ENCODE assay signal across 12 mouse cellular contexts in genomic region chr6:72378510-72379234, GRCm38 (mm10). TPM values are rescaled to one million over a fixed set of nuclear protein-coding genes. Genes with fewer than 3 reads are reported as not detected.
DNase-seq lines count a peak whose midpoint lies in the region; ATAC-seq and TF ChIP-seq lines count a peak whose summit lies in the region.
"Had no signal": no experiment of that assay in that cellular context is flagged by ENCODE, and none has a peak within 500 bp of the region (broad histone marks: within the 10 kb centered on the region; RNA-seq: fewer than 3 reads in every experiment).

No protein-coding gene starts in this region.

- H3K27ac ChIP-seq in heart, embryonic 11.5 days (ENCODE audit: low read depth, low read length) = no peak overlapping the region
- no peak overlapping the region for H3K27ac ChIP-seq in layer of hippocampus, adult 2 months
- H3K27ac ChIP-seq in MEL (ENCODE audit: control insufficient read depth, low read depth, low read length) = peak overlapping the region; percentile 90
- H3K27ac ChIP-seq in liver, embryonic 13.5 days = peak overlapping the region; percentile 94
- H3K27ac ChIP-seq: macrophage had no signal

- H3K9me3 ChIP-seq in heart, embryonic 11.5 days (replicated peaks; ENCODE audit: control insufficient read depth, low read length) = no peaks in the 10 kb centered on the region
- H3K9me3 ChIP-seq in MEL (replicated peaks; ENCODE audit: insufficient read depth, low read length) = no peaks in the 10 kb centered on the region
- no peaks in the 10 kb centered on the region for H3K9me3 ChIP-seq in liver, embryonic 13.5 days (replicated peaks)

- no peak for DNase-seq in heart, postnatal 25 days (ENCODE audit: low spot score)
- DNase-seq in layer of hippocampus, adult 2 months (ENCODE audit: low spot score in 2 of 2) = no peak
- DNase-seq in layer of hippocampus, postnatal 25 days (ENCODE audit: extremely low spot score in 1 of 2, low spot score in 1 of 2) = no peak
- peak; percentile 55 for DNase-seq in MEL (ENCODE audit: low read depth, low spot score)
- DNase-seq in liver, embryonic 13.5 days = no peak
- no peak for DNase-seq in left cerebral cortex, postnatal 14 days (ENCODE audit: low spot score in 2 of 2)
- no peak for DNase-seq in thymus, postnatal 14 days
- DNase-seq: cerebellum, adult 2 months; right cerebral cortex, adult 18-20 months had no signal

- intact Hi-C loops in heart, postnatal 25 days (cut with DNase I) = no loop called here
- intact Hi-C loops in left cerebral cortex, postnatal 14 days (cut with DNase I) = no loop called here

- TF ChIP-seq POLR2A in MEL (IDR thresholded peaks at IDR 0.05; ENCODE audit: control insufficient read depth in 1 of 2, insufficient read depth in 1 of 2, low read depth in 1 of 2, low read length in 2 of 2, poor library complexity in 1 of 2) = no peak; a peak in 1 of 4 replicates

- no peak overlapping the region for H3K9ac ChIP-seq in heart, embryonic 11.5 days (ENCODE audit: low read depth, low read length)
- peak overlapping the region; percentile 83 for H3K9ac ChIP-seq in MEL (ENCODE audit: control insufficient read depth, low read depth, low read length, poor library complexity, severe bottlenecking)
- H3K9ac ChIP-seq in liver, embryonic 13.5 days = peak overlapping the region; percentile 90

- H3K27me3 ChIP-seq in heart, embryonic 11.5 days (ENCODE audit: control insufficient read depth, insufficient read depth, low read length) = no peaks in the 10 kb centered on the region
- H3K27me3 ChIP-seq in MEL (ENCODE audit: control insufficient read depth in 1 of 2, insufficient read depth in 2 of 2, low read length in 2 of 2) = no peaks in the 10 kb centered on the region
- H3K27me3 ChIP-seq in liver, embryonic 13.5 days = no peaks in the 10 kb centered on the region

- no peak for TF ChIP-seq EP300 in MEL (IDR thresholded peaks at IDR 0.05; ENCODE audit: low read depth in 1 of 2, low read length in 2 of 2)

- H3K36me3 ChIP-seq in heart, embryonic 11.5 days (ENCODE audit: control insufficient read depth, insufficient read depth, low read length) = no peaks in the 10 kb centered on the region
- H3K36me3 ChIP-seq in MEL (ENCODE audit: control insufficient read depth in 1 of 2, insufficient read depth in 2 of 2, low read length in 2 of 2) = peaks cover 12 to 56% of the 10 kb centered on the region in 2 experiments
- H3K36me3 ChIP-seq in liver, embryonic 13.5 days = no peaks in the 10 kb centered on the region; the same call in 1 of the 2 replicates

- no peak overlapping the region; the same call in 1 of the 2 replicates for H3K4me3 ChIP-seq in heart, embryonic 11.5 days (ENCODE audit: low read depth, low read length)
- H3K4me3 ChIP-seq in layer of hippocampus, adult 2 months = no peak overlapping the region
- peak overlapping the region; percentile 82 to 97 for H3K4me3 ChIP-seq in MEL (ENCODE audit: control insufficient read depth in 1 of 2, insufficient read depth in 1 of 2, low read depth in 2 of 2, low read length in 2 of 2)
- peak overlapping the region; percentile 82 for H3K4me3 ChIP-seq in liver, embryonic 13.5 days (replicated peaks)

- WGBS in heart, embryonic 11.5 days (ENCODE audit: insufficient replicate concordance) = 82% methylated on average over 8 of the region's 8 CpGs
- WGBS in liver, embryonic 13.5 days (ENCODE audit: insufficient replicate concordance) = 52% methylated on average over 8 of the region's 8 CpGs

- ATAC-seq in heart, embryonic 11.5 days (replicated peaks; ENCODE audit: insufficient number of reproducible peaks, low FRiP score, low TSS enrichment) = no peak
- no peak for ATAC-seq in liver, embryonic 13.5 days (ENCODE audit: low read depth)
- ATAC-seq: midbrain, embryonic 16.5 days had no signal

- no peak for TF ChIP-seq RAD21 in MEL (IDR thresholded peaks at IDR 0.05; ENCODE audit: low read depth, low read length)

- H3K79me2 ChIP-seq in MEL (ENCODE audit: control insufficient read depth, insufficient read depth, low read length, poor library complexity) = peaks cover 80% of the 10 kb centered on the region

- TF ChIP-seq CTCF in layer of hippocampus, adult 2 months (conservative IDR thresholded peaks at IDR 0.05) = peak; percentile 11
- TF ChIP-seq CTCF in MEL (IDR thresholded peaks at IDR 0.05 in 2 of 3, conservative IDR thresholded peaks at IDR 0.05 in 1 of 3; ENCODE audit: control insufficient read depth in 1 of 3, insufficient read depth in 1 of 3, low read depth in 2 of 3, low read length in 3 of 3, poor library complexity in 1 of 3, severe bottlenecking in 1 of 3) = no peak

- H3K4me2 ChIP-seq in heart, embryonic 11.5 days = peak overlapping the region; percentile 75; the same call in 1 of the 2 replicates
- peak overlapping the region; percentile 84 for H3K4me2 ChIP-seq in liver, embryonic 13.5 days

- peaks cover 6% of the 10 kb centered on the region for H3K4me1 ChIP-seq in heart, embryonic 11.5 days (ENCODE audit: control insufficient read depth, insufficient read depth, low read length)
- peaks cover 22 to 51% of the 10 kb centered on the region in 2 experiments for H3K4me1 ChIP-seq in MEL (ENCODE audit: control insufficient read depth in 1 of 2, insufficient read depth in 2 of 2, low read length in 2 of 2)
- H3K4me1 ChIP-seq in liver, embryonic 13.5 days (replicated peaks) = peaks cover 92% of the 10 kb centered on the region

TF ChIP-seq in MEL, 35 proteins besides CTCF, POLR2A, EP300 and RAD21 (continues in another document):
- TF ChIP-seq CHD1 (IDR thresholded peaks at IDR 0.05; ENCODE audit: low read depth, low read length) = peak; percentile 92
- TF ChIP-seq MXI1 (IDR thresholded peaks at IDR 0.05; ENCODE audit: low read depth, low read length) = peak; percentile 77; the same call in 1 of the 2 replicates
- no peak for TF ChIP-seq ZC3H11A (IDR thresholded peaks at IDR 0.05; ENCODE audit: low read depth, low read length)
- TF ChIP-seq ELF1 (IDR thresholded peaks at IDR 0.05; ENCODE audit: low read depth, low read length) = no peak
- TF ChIP-seq MEF2A (IDR thresholded peaks at IDR 0.05; ENCODE audit: extremely low read depth, insufficient replicate concordance, low read depth, low read length, poor library complexity, severe bottlenecking) = no peak
- TF ChIP-seq POLR2AphosphoS2 (IDR thresholded peaks at IDR 0.05; ENCODE audit: low read length) = no peak

RNA-seq across cellular contexts. Expression of gene Vamp5, which starts 1.6 kb away (rescaled TPM):
- 55.3 and 59.2 TPM in 2 replicates for polyA plus RNA-seq in heart, embryonic 11.5 days (2014; fragmentation: Nextera tagmentation; extraction: Ambion mirVana)
- total RNA-seq in heart, postnatal 25 days (2021) = 10 to 100 TPM; 56.3 to 59.6 TPM
- 1 to 10 TPM; 3.9 to 4.6 TPM for total RNA-seq in layer of hippocampus, adult 2 months (2021)
- total RNA-seq in layer of hippocampus, postnatal 25 days (2021) = 1 to 10 TPM; 3.9 to 4.6 TPM
- 490 and 593 TPM in 2 replicates for total RNA-seq in MEL (2012; rRNA removed)
- 100 to 1,000 TPM in 1 of 2 experiments, not detected in 1; 465 TPM for polyA plus RNA-seq in MEL (2012; ENCODE audit: insufficient read depth in 1 of 2, insufficient read length in 2 of 2, low read depth in 1 of 2, low replicate concordance in 2 of 2, missing spikeins in 1 of 2)
- 99.0 and 99.7 TPM in 2 replicates for polyA plus RNA-seq in liver, embryonic 13.5 days (2015; fragmentation: Nextera tagmentation; extraction: Ambion mirVana)
- 1 to 10 TPM; 4.2 to 7.1 TPM for total RNA-seq in left cerebral cortex, postnatal 14 days (2021)

RNA-seq across cellular contexts. Expression of gene Vamp8, which starts 11.8 kb away (rescaled TPM):
- 137 and 142 TPM in 2 replicates for polyA plus RNA-seq in heart, embryonic 11.5 days (2014; fragmentation: Nextera tagmentation; extraction: Ambion mirVana)
- 10 to 100 TPM; 72.2 to 74.1 TPM for total RNA-seq in heart, postnatal 25 days (2021)
- 10 to 100 TPM; 11.5 to 12.5 TPM for total RNA-seq in layer of hippocampus, adult 2 months (2021)
- 10 to 100 TPM; 14.3 to 16.2 TPM for total RNA-seq in layer of hippocampus, postnatal 25 days (2021)
- total RNA-seq in MEL (2012; rRNA removed) = 130 and 164 TPM in 2 replicates
- 100 to 1,000 TPM in 1 of 2 experiments, not detected in 1; 179 TPM for polyA plus RNA-seq in MEL (2012; ENCODE audit: insufficient read depth in 1 of 2, insufficient read length in 2 of 2, low read depth in 1 of 2, low replicate concordance in 2 of 2, missing spikeins in 1 of 2)
- polyA plus RNA-seq in liver, embryonic 13.5 days (2015; fragmentation: Nextera tagmentation; extraction: Ambion mirVana) = 249 and 260 TPM in 2 replicates
- 10 to 100 TPM in 1 of 2 experiments, 1 to 10 TPM in 1; 9.6 to 11.0 TPM for total RNA-seq in left cerebral cortex, postnatal 14 days (2021)

RNA-seq across cellular contexts. Expression of gene Rnf181, which starts 11.9 kb away (rescaled TPM):
- 95.4 and 107 TPM in 2 replicates for polyA plus RNA-seq in heart, embryonic 11.5 days (2014; fragmentation: Nextera tagmentation; extraction: Ambion mirVana)
- 10 to 100 TPM; 33.9 to 41.2 TPM for total RNA-seq in heart, postnatal 25 days (2021)
- 10 to 100 TPM; 74.7 to 86.1 TPM for total RNA-seq in layer of hippocampus, adult 2 months (2021)
- total RNA-seq in layer of hippocampus, postnatal 25 days (2021) = 10 to 100 TPM; 75.9 to 83.5 TPM
- 47.2 and 50.7 TPM in 2 replicates for total RNA-seq in MEL (2012; rRNA removed)
- polyA plus RNA-seq in MEL (2012; ENCODE audit: insufficient read depth in 1 of 2, insufficient read length in 2 of 2, low read depth in 1 of 2, low replicate concordance in 2 of 2, missing spikeins in 1 of 2) = 100 to 1,000 TPM; 107 to 268 TPM
- 76.9 and 82.6 TPM in 2 replicates for polyA plus RNA-seq in liver, embryonic 13.5 days (2015; fragmentation: Nextera tagmentation; extraction: Ambion mirVana)
- 10 to 100 TPM; 70.4 to 73.7 TPM for total RNA-seq in left cerebral cortex, postnatal 14 days (2021)

RNA-seq across cellular contexts. Expression of gene Tmem150a, which starts 23.4 kb away (rescaled TPM):
- 14.8 and 15.1 TPM in 2 replicates for polyA plus RNA-seq in heart, embryonic 11.5 days (2014; fragmentation: Nextera tagmentation; extraction: Ambion mirVana)
- total RNA-seq in heart, postnatal 25 days (2021) = 10 to 100 TPM; 18.0 to 21.1 TPM
- total RNA-seq in layer of hippocampus, adult 2 months (2021) = 10 to 100 TPM in 1 of 2 experiments, 1 to 10 TPM in 1; 9.6 to 11.3 TPM
- total RNA-seq in layer of hippocampus, postnatal 25 days (2021) = 10 to 100 TPM in 1 of 2 experiments, 1 to 10 TPM in 1; 8.5 to 11.9 TPM
- total RNA-seq in MEL (2012; rRNA removed) = 0.15 and 0.16 TPM in 2 replicates
- 1 to 10 TPM in 1 of 2 experiments, not detected in 1; 2.5 TPM for polyA plus RNA-seq in MEL (2012; ENCODE audit: insufficient read depth in 1 of 2, insufficient read length in 2 of 2, low read depth in 1 of 2, low replicate concordance in 2 of 2, missing spikeins in 1 of 2)
- 32.5 and 37.9 TPM in 2 replicates for polyA plus RNA-seq in liver, embryonic 13.5 days (2015; fragmentation: Nextera tagmentation; extraction: Ambion mirVana)
- total RNA-seq in left cerebral cortex, postnatal 14 days (2021) = 10 to 100 TPM; 10.4 to 11.8 TPM

RNA-seq across cellular contexts. Expression of gene 0610030E20Rik, which starts 31.6 kb away (rescaled TPM):
- 12.9 and 17.4 TPM in 2 replicates for polyA plus RNA-seq in heart, embryonic 11.5 days (2014; fragmentation: Nextera tagmentation; extraction: Ambion mirVana)
- 10 to 100 TPM in 1 of 2 experiments, 1 to 10 TPM in 1; 9.4 to 10.1 TPM for total RNA-seq in heart, postnatal 25 days (2021)
- 10 to 100 TPM; 17.4 to 19.0 TPM for total RNA-seq in layer of hippocampus, adult 2 months (2021)
- total RNA-seq in layer of hippocampus, postnatal 25 days (2021) = 10 to 100 TPM; 13.1 to 15.8 TPM
- total RNA-seq in MEL (2012; rRNA removed) = 13.8 and 14.2 TPM in 2 replicates
- polyA plus RNA-seq in MEL (2012; ENCODE audit: insufficient read depth in 1 of 2, insufficient read length in 2 of 2, low read depth in 1 of 2, low replicate concordance in 2 of 2, missing spikeins in 1 of 2) = 10 to 100 TPM in 1 of 2 experiments, not detected in 1; 28.5 TPM
- polyA plus RNA-seq in liver, embryonic 13.5 days (2015; fragmentation: Nextera tagmentation; extraction: Ambion mirVana) = 14.5 and 17.7 TPM in 2 replicates
- total RNA-seq in left cerebral cortex, postnatal 14 days (2021) = 10 to 100 TPM; 13.2 to 15.4 TPM

Comparison
In these comparisons a context has a peak if more than half of its experiments do, and no peak if none do; other contexts are left out.
1. H3K27ac ChIP-seq: peak in MEL (single experiment) and liver, embryonic 13.5 days (single experiment); none in heart, embryonic 11.5 days (single experiment) and layer of hippocampus, adult 2 months (single experiment).
2. H3K4me3 ChIP-seq: peak in MEL (2 of 2) and liver, embryonic 13.5 days (single experiment); none in heart, embryonic 11.5 days (single experiment) and layer of hippocampus, adult 2 months (single experiment).